Mouse (Mus musculus): ENCODE measurements at regions not wholly inside any gene's neighbourhood (a gene's known extent, or its start where the extent isn't known, plus 50 kb on each side); places are given as distances from the start of the nearest gene placed in this dataset.

DNA sequence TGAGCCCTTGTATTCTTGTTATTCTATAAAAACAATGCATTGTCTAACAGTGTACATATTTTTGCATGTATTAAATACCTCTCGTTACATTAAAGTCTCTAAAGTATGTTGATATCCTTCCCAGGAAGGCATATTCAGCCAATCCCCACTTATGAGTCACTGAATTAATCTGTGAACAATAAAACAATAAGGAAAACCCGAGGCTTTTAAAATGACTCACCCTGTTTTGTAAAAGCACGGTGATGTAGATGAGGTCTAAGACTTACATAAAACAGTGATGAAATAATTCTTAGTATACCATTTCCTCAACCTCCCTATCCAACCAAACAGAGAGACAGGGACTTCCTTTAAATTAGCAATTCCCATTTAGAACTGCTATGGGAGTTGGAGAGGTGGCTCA lies 95.8 kb downstream of the Asb7 start:
- Histone ChIP-seq H3K9me3 (0 out of 2 replicates have a peak, but pooled peaks cover 4% of the 10 kb centered on the region), H3K27me3 (no peaks in the 10 kb centered on the region), H3K9ac (no peak overlapping the region), H3K36me3 (no peaks in the 10 kb centered on the region), H3K4me3 (no peak overlapping the region), H3K27ac (replicated peaks) (no peak overlapping the region), H3K4me2 (no peak overlapping the region), H3K4me1 (replicated peaks) (no peaks in the 10 kb centered on the region)
- ATAC-seq (ENCODE audit: low FRiP score, low read depth) = no peak
- WGBS = 86% methylated on average over 3 of the region's 3 CpGs

DNA sequence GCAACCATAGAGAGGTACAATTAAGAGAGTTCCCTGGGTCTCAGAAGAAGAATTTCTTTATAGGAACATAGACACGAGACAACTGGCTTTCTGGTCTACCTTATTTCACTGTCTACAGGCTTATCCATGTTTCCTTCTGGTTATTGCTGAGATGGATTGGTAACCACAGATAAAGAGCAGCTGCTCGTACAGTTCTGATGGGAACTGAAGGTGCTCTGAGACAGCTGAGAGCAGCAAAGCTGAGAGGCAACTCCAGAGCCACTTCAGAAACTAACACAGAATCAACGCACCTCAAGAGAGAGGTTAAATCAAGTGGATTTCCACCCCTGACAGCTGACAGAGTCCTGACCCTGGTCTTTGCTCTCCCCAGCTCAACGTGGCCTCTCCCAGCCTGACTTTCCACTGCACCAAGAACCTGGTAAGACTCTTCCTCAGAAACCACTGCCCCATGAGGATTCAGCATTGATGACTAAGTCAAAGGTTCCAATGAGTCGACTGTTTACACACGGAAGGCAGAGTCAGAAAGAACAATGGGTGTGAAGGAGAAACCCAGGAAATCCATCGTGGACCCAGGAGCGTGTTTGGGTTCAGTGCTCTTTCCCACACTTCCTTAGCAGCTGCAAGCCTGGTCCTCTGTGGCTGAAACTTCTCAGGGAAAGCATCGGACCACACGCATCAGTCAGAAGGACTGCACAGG lies 97.7 kb downstream of the Asb7 start:
- no peaks in the 10 kb centered on the region for H3K36me3 ChIP-seq
- H3K4me2 ChIP-seq = no peak overlapping the region
- ATAC-seq (ENCODE audit: low FRiP score, low read depth) = no peak
- H3K27me3 ChIP-seq = no peaks in the 10 kb centered on the region
- no peak overlapping the region for H3K4me3 ChIP-seq
- H3K27ac ChIP-seq (replicated peaks) = no peak overlapping the region
- H3K9ac ChIP-seq = no peak overlapping the region
- 87% methylated on average over 10 of the region's 10 CpGs for WGBS
- 0 out of 2 replicates have a peak, but pooled peaks cover 4% of the 10 kb centered on the region for H3K9me3 ChIP-seq
- no peaks in the 10 kb centered on the region for H3K4me1 ChIP-seq (replicated peaks)

DNA sequence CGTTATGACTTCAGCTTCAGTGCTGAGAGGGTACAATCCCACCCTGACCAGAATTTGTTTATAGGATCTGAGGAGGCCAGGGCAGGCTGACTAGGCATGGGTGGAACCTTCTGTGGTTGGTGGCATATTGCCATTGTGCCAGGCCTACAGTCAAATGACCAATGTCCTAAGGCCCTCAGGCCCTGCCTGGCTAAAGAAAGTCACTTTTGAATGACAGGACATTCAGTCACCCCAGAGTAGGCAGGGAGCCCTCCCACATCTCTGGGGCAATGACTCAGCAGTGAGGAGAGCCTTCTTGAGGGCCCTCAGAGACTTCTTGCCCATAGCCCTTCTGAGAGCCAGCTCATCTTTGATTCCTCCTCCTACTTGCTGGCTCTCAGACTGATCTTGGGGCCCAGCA lies 102.9 kb downstream of the Asb7 start:
- Histone ChIP-seq H3K9ac (no peak overlapping the region), H3K4me3 (no peak overlapping the region), H3K36me3 (no peaks in the 10 kb centered on the region), H3K27me3 (no peaks in the 10 kb centered on the region), H3K9me3 (0 out of 2 replicates have a peak, but pooled peaks cover 4% of the 10 kb centered on the region), H3K4me2 (no peak overlapping the region), H3K27ac (replicated peaks) (no peak overlapping the region), H3K4me1 (replicated peaks) (no peaks in the 10 kb centered on the region)
- 82% methylated on average over 1 of the region's 1 CpGs for WGBS
- ATAC-seq (ENCODE audit: low FRiP score, low read depth) = no peak

DNA sequence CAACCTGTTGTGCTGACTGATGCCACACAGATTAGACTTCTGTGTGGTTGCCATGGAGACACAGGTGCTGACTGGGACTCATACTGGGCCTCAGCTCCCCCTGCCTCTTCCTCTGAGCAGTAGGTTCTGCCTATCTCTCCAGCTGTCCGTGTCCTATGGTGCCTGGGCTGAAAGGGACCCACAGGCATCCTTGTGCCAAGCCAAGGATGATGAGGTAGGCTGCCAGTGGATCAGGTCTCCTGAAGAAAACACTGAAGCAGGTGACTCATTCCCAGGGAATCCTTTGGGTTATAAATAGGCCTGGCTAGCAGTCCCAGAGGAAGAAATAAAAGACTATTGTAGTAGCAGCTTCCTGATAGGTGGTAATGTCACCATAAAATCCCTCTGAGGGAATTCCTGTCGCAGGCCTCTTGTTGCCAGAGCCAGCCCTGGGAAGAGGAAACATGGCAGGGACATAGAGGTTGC lies 108.7 kb downstream of the Asb7 start:
- Histone ChIP-seq H3K9ac (no peak overlapping the region), H3K4me3 (no peak overlapping the region), H3K27ac (replicated peaks) (no peak overlapping the region), H3K4me1 (replicated peaks) (peaks cover 5% of the 10 kb centered on the region; the same call in 1 of the 2 replicates), H3K27me3 (no peaks in the 10 kb centered on the region), H3K9me3 (no peaks in the 10 kb centered on the region), H3K36me3 (no peaks in the 10 kb centered on the region), H3K4me2 (no peak overlapping the region)
- 43% methylated on average over 2 of the region's 2 CpGs for WGBS
- ATAC-seq (ENCODE audit: low FRiP score, low read depth) = peak; percentile 68; the same call in 1 of the 2 replicates

DNA sequence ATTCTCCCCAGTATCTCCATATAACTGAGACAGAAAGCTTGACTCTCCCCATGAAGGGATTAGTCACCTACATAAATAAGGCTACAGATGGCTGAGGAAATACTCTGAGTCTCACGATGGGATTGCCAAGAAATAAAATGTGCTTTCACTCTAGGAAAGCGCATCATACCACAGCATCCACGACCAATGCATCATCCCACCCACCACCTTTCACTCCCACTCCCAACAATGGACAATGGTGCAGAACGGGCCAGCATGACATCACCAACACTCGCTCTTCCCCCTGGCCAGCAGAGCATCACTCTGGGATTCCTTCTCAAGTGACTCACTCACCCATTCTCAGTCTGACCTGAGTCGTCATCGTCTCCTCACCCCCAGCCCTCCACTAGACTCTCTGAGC lies 113.1 kb downstream of the Asb7 start:
- Histone ChIP-seq H3K27ac (replicated peaks) (no peak overlapping the region), H3K27me3 (no peaks in the 10 kb centered on the region), H3K9me3 (no peaks in the 10 kb centered on the region), H3K4me3 (no peak overlapping the region), H3K36me3 (no peaks in the 10 kb centered on the region), H3K9ac (no peak overlapping the region), H3K4me2 (no peak overlapping the region), H3K4me1 (replicated peaks) (peaks cover 5% of the 10 kb centered on the region; the same call in 1 of the 2 replicates)
- no peak for ATAC-seq (ENCODE audit: low FRiP score, low read depth)
- 89% methylated on average over 7 of the region's 7 CpGs for WGBS

DNA sequence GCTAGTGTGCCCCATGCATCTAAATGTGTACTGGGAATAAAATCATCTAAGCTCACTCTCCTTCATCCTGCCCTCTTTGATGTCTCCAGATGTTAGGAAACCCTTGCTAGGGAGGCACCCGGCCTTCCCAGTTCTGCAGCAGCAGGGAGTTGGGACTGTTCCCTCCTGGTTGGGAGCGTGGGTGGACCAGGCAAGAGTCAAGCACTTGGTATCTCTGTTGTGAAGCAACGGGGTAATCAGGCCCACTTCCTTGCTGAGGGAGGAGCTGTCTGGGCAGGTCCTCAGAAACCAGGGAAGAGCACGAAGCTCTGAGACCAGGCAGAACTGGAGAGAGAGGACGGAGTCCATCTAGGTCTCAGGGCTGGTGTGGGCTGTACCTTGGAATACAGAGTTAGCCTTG lies 117.9 kb downstream of the Asb7 start:
- no peak overlapping the region for H3K9ac ChIP-seq
- no peak overlapping the region for H3K4me3 ChIP-seq
- no peaks in the 10 kb centered on the region for H3K9me3 ChIP-seq
- H3K27ac ChIP-seq (replicated peaks) = no peak overlapping the region
- H3K27me3 ChIP-seq = no peaks in the 10 kb centered on the region
- H3K4me2 ChIP-seq = no peak overlapping the region
- no peaks in the 10 kb centered on the region for H3K36me3 ChIP-seq
- 84% methylated on average over 5 of the region's 5 CpGs for WGBS
- no peak for ATAC-seq (ENCODE audit: low FRiP score, low read depth)
- H3K4me1 ChIP-seq (replicated peaks) = no peaks in the 10 kb centered on the region

DNA sequence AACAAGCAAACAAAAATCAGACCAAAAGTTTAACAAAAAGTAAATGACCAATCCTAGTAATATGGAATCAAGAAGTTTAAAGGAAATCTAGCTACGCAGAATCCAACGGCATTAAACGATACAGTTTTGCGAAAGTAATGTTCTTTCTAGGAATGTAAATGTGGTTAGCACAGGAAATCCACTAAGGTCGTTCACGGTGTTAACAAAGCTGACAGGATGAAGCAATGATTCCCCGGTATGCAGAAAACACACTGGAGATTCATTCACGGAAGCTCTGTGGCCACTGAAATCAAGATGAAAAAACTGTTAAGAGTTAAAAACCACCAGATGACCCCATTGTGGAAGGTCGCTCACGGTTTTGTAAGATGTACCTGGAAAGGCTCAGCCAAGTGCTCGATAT lies 120.4 kb upstream of the Aldh1a3 start:
- Histone ChIP-seq H3K27ac (replicated peaks) (no peak overlapping the region), H3K9me3 (no peaks in the 10 kb centered on the region), H3K4me3 (no peak overlapping the region), H3K36me3 (no peaks in the 10 kb centered on the region), H3K4me2 (no peak overlapping the region), H3K9ac (no peak overlapping the region), H3K4me1 (replicated peaks) (no peaks in the 10 kb centered on the region), H3K27me3 (no peaks in the 10 kb centered on the region)
- ATAC-seq (ENCODE audit: low FRiP score, low read depth) = no peak
- WGBS = 90% methylated on average over 11 of the region's 11 CpGs

- no peaks in the 10 kb centered on the region for H3K27me3 ChIP-seq
- ATAC-seq (ENCODE audit: low FRiP score, low read depth) = no peak
- H3K27ac ChIP-seq (replicated peaks) = no peak overlapping the region
- WGBS = 84% methylated on average over 9 of the region's 9 CpGs
- H3K4me1 ChIP-seq (replicated peaks) = no peaks in the 10 kb centered on the region
- no peak overlapping the region for H3K4me3 ChIP-seq
- no peaks in the 10 kb centered on the region for H3K9me3 ChIP-seq
- no peaks in the 10 kb centered on the region for H3K36me3 ChIP-seq
- H3K9ac ChIP-seq = no peak overlapping the region
- no peak overlapping the region for H3K4me2 ChIP-seq
Observed at GRCm38 (mm10) chr7:66545184-66545583, 117.9 kb upstream of the Aldh1a3 start.

DNA sequence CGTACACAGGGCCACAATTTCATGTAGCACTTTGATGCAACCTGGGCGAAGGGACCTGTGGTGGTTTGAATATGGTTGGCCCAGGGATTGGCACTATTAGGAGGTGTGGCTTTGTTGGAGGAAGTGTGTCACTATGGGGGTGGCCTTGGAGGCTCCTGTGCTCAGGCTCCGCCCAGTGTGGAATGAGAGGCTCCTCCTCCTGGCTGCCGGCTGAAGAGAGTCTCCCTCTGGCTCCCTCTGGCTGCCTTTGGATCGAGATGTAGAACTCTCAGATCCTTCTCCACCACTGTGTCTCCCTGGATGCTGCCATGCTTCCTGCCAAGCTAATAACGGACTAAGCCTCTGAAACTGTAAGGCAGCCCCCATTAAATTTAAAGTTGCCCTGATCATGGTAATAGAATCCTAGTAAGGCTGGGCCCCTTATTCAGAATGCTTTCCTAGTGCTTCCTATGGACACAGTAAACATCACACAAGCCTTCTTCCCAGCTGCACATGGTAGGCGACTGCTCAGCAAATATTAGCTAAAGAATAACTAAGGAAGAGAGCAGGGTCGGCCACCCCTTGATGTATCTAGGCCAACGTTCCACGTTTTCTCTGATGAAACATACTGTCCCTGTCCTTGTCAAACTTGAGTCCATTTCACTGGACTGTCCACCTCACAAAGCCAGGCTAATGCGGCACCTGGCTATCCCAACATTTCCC lies 117.2 kb upstream of the Aldh1a3 start:
- Histone ChIP-seq H3K36me3 (no peaks in the 10 kb centered on the region), H3K27me3 (no peaks in the 10 kb centered on the region), H3K4me3 (no peak overlapping the region), H3K4me2 (no peak overlapping the region), H3K9ac (no peak overlapping the region), H3K27ac (replicated peaks) (no peak overlapping the region), H3K4me1 (replicated peaks) (no peaks in the 10 kb centered on the region), H3K9me3 (no peaks in the 10 kb centered on the region)
- WGBS = 86% methylated on average over 11 of the region's 11 CpGs
- no peak for ATAC-seq (ENCODE audit: low FRiP score, low read depth)

GRCm38 (mm10) chr7:66532596-66532995 lies 105.3 kb upstream of the Aldh1a3 start:
- Histone ChIP-seq H3K4me3 (no peak overlapping the region), H3K36me3 (no peaks in the 10 kb centered on the region), H3K4me2 (no peak overlapping the region), H3K4me1 (replicated peaks) (no peaks in the 10 kb centered on the region), H3K27ac (replicated peaks) (no peak overlapping the region), H3K9me3 (no peaks in the 10 kb centered on the region), H3K27me3 (no peaks in the 10 kb centered on the region), H3K9ac (no peak overlapping the region)
- ATAC-seq (ENCODE audit: low FRiP score, low read depth) = no peak
- WGBS = 80% methylated on average over 6 of the region's 6 CpGs

DNA sequence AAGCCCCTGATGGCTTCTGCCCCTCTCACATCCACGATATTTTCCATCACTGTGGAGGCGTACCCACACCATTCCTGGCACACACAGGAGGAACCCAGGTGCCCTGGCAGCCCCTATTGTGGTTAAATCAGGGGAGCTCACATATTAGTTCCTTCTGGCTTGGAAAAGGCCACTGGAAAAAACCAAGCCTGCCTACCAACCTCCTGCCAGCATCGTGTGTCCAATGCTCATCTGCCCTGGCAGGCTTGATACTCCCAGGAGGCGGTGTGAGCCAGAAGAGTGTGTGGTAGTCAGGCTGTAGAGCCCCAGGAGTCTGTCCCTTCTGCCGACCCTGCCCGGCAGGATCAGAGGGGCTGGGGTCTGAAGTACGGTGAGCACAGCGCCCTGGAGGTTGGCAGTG lies 104.7 kb upstream of the Aldh1a3 start:
- H3K4me3 ChIP-seq = no peak overlapping the region
- no peaks in the 10 kb centered on the region for H3K36me3 ChIP-seq
- no peak overlapping the region for H3K27ac ChIP-seq (replicated peaks)
- no peaks in the 10 kb centered on the region for H3K27me3 ChIP-seq
- no peak overlapping the region for H3K9ac ChIP-seq
- ATAC-seq (ENCODE audit: low FRiP score, low read depth) = no peak
- H3K4me2 ChIP-seq = no peak overlapping the region
- H3K9me3 ChIP-seq = no peaks in the 10 kb centered on the region
- no peaks in the 10 kb centered on the region for H3K4me1 ChIP-seq (replicated peaks)
- 77% methylated on average over 8 of the region's 8 CpGs for WGBS

GRCm38 (mm10) chr7:66531111-66531510 lies 103.8 kb upstream of the Aldh1a3 start:
- no peak for ATAC-seq (ENCODE audit: low FRiP score, low read depth)
- Histone ChIP-seq H3K4me3 (no peak overlapping the region), H3K27me3 (no peaks in the 10 kb centered on the region), H3K27ac (replicated peaks) (no peak overlapping the region), H3K9ac (no peak overlapping the region), H3K4me2 (no peak overlapping the region), H3K36me3 (no peaks in the 10 kb centered on the region), H3K9me3 (no peaks in the 10 kb centered on the region), H3K4me1 (replicated peaks) (no peaks in the 10 kb centered on the region)
- 76% methylated on average over 7 of the region's 7 CpGs for WGBS

Measured in hindbrain, embryonic 15.5 days (tissue).